In the genomic region with DNA sequence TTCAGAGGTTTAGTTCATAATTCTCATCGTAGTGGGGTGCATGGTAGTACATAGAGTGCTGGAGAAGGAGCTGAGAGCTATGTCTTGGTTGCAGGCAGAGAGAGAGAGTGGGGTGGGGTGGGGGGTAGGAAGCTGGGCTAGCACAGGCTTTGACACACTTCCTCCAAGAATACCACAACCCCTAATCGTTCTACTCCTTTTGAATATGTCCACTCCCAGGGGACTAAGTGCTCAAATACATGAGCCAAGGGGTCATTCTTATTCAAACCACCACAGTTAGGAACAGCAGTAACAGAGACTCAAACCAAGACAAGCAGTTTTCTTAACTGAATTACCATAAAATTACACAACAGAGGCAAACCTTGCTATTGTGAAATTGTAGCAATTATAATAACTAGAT, we compare ENCODE assay signal across 29 mouse cellular contexts. TPM values are rescaled to one million over a fixed set of nuclear protein-coding genes. Genes with fewer than 3 reads are reported as not detected.
DNase-seq lines count a peak whose midpoint lies in the region; ATAC-seq lines count a peak whose summit lies in the region.
"Had no signal": no experiment of that assay in that cellular context is flagged by ENCODE, and none has a peak within 500 bp of the region (broad histone marks: within the 10 kb centered on the region; RNA-seq: fewer than 3 reads in every experiment).

No protein-coding gene starts in this region.

- H3K4me1 ChIP-seq in heart, embryonic 10.5 days = no peaks in the 10 kb centered on the region
- H3K4me1 ChIP-seq: embryonic facial prominence, embryonic 10.5 days; embryonic facial prominence, embryonic 12.5 days; forebrain, embryonic 13.5 days; forebrain, embryonic 15.5 days had no signal

- peak; percentile 18 for DNase-seq in heart, adult 11 months
- DNase-seq in heart, embryonic 10.5 days (ENCODE audit: low spot score) = no peak
- no peak for DNase-seq in kidney, postnatal 25 days
- DNase-seq in frontal cortex, postnatal 25 days (ENCODE audit: low spot score in 2 of 2) = no peak
- no peak for DNase-seq in embryo, embryonic 9.5 days (ENCODE audit: extremely low spot score)
- DNase-seq: adrenal gland, adult 8-10 months; adrenal gland, postnatal 14 days; adrenal gland, postnatal 36 days; B cell, adult 2 months; cerebellum, adult 11-12 months; cerebellum, adult 2 months; cerebellum, adult 9-10 months; cerebellum, postnatal 10 days; cerebellum, postnatal 25 days; embryo, embryonic 11 days; forebrain, postnatal 0 days had no signal

- H3K36me3 ChIP-seq in heart, embryonic 10.5 days = no peaks in the 10 kb centered on the region
- H3K36me3 ChIP-seq: embryonic facial prominence, embryonic 10.5 days; embryonic facial prominence, embryonic 12.5 days; forebrain, embryonic 15.5 days had no signal

- no peak overlapping the region for H3K27ac ChIP-seq in heart, embryonic 10.5 days
- H3K27ac ChIP-seq: embryonic facial prominence, embryonic 10.5 days; embryonic facial prominence, embryonic 12.5 days; forebrain, embryonic 13.5 days; forebrain, embryonic 15.5 days had no signal

- 64% methylated on average over 2 of the region's 2 CpGs for WGBS in heart, embryonic 10.5 days

- H3K4me3 ChIP-seq in heart, embryonic 10.5 days = no peak overlapping the region
- H3K4me3 ChIP-seq: embryonic facial prominence, embryonic 10.5 days; embryonic facial prominence, embryonic 12.5 days; forebrain, embryonic 13.5 days; forebrain, embryonic 15.5 days had no signal

- no peaks in the 10 kb centered on the region for H3K9me3 ChIP-seq in heart, embryonic 10.5 days
- H3K9me3 ChIP-seq: embryonic facial prominence, embryonic 10.5 days; embryonic facial prominence, embryonic 12.5 days; forebrain, embryonic 13.5 days; forebrain, embryonic 15.5 days had no signal

- ATAC-seq in common myeloid progenitor, adult 5-6 weeks (replicated peaks; ENCODE audit: low read depth, poor library complexity, severe bottlenecking) = peak; percentile 29
- 0 out of 2 replicates have a peak, but pooled peaks have one; percentile 22 for ATAC-seq in megakaryocyte progenitor cell, adult 5-6 weeks (replicated peaks; ENCODE audit: poor library complexity)
- ATAC-seq: activated CD4-positive, CD25-positive, alpha-beta regulatory T cell, adult 4 months; CD4-positive, CD25-positive, alpha-beta regulatory T cell, adult 4 months; forebrain, embryonic 13.5 days; forebrain, embryonic 15.5 days; forebrain, postnatal 0 days had no signal

- H3K27me3 ChIP-seq in heart, embryonic 10.5 days (ENCODE audit: insufficient read depth, poor library complexity, severe bottlenecking) = peaks cover 21% of the 10 kb centered on the region
- H3K27me3 ChIP-seq: forebrain, embryonic 15.5 days had no signal

RNA-seq across cellular contexts. Expression of gene Btnl1, which starts 9.7 kb away (rescaled TPM):
- polyA plus RNA-seq in heart, embryonic 10.5 days (2016; fragmentation: Nextera tagmentation; extraction: Ambion mirVana) = not detected in 2 replicates
- total RNA-seq in common myeloid progenitor, adult 5-6 weeks (2017) = not detected in 2 replicates
- total RNA-seq in megakaryocyte progenitor cell, adult 5-6 weeks (2015) = not detected in 2 replicates
- not detected in 2 replicates for total RNA-seq in megakaryocyte progenitor cell, adult 5-6 weeks (2017)
- total RNA-seq: adrenal gland, adult 18-20 months; adrenal gland, adult 8-10 months; adrenal gland, postnatal 14 days; adrenal gland, postnatal 36 days; ES-E14; forebrain, postnatal 0 days; MEL had no signal
- polyA plus RNA-seq: activated CD4-positive, CD25-positive, alpha-beta regulatory T cell, adult 4 months; CD4-positive, CD25-positive, alpha-beta regulatory T cell, adult 4 months; cerebellum, adult 2 months; embryonic facial prominence, embryonic 10.5 days; embryonic facial prominence, embryonic 12.5 days; embryonic facial prominence, embryonic 14.5 days; forebrain, embryonic 11.5 days; forebrain, embryonic 13.5 days; forebrain, embryonic 15.5 days; forebrain, postnatal 0 days had no signal

RNA-seq across cellular contexts. Expression of gene BC051142, which starts 12.0 kb away (rescaled TPM):
- polyA plus RNA-seq in heart, embryonic 10.5 days (2016; fragmentation: Nextera tagmentation; extraction: Ambion mirVana) = 0.14 and 0.15 TPM in 2 replicates
- 4.2 and 6.4 TPM in 2 replicates for total RNA-seq in common myeloid progenitor, adult 5-6 weeks (2017)
- total RNA-seq in megakaryocyte progenitor cell, adult 5-6 weeks (2015) = 1.7 and 4.5 TPM in 2 replicates
- 1.0 and 2.4 TPM in 2 replicates for total RNA-seq in megakaryocyte progenitor cell, adult 5-6 weeks (2017)
- total RNA-seq: ES-E14, MEL had no signal

RNA-seq across cellular contexts. Expression of gene Btnl2, which starts 32.0 kb away (rescaled TPM):
- 0.05 TPM in 1 of 2 replicates, not detected in the other for polyA plus RNA-seq in heart, embryonic 10.5 days (2016; fragmentation: Nextera tagmentation; extraction: Ambion mirVana)
- not detected in 2 replicates for total RNA-seq in common myeloid progenitor, adult 5-6 weeks (2017)
- not detected in 2 replicates for total RNA-seq in megakaryocyte progenitor cell, adult 5-6 weeks (2015)
- not detected in 2 replicates for total RNA-seq in megakaryocyte progenitor cell, adult 5-6 weeks (2017)
- total RNA-seq: ES-E14; forebrain, postnatal 0 days; MEL had no signal
- polyA plus RNA-seq: cerebellum, adult 2 months; embryonic facial prominence, embryonic 10.5 days; embryonic facial prominence, embryonic 12.5 days; embryonic facial prominence, embryonic 14.5 days; forebrain, embryonic 11.5 days; forebrain, embryonic 13.5 days; forebrain, postnatal 0 days had no signal
